Mouse (Mus musculus) urinary bladder, postnatal 36 days (tissue): ENCODE data around the gene Gm5767.
A peak's percentile ranks its signal among the peaks of the same experiment; 100 is the strongest.

Experiments used
- DNase-seq, 2 experiments: peaks; one replicate each; pipeline ENCODE4 v3.0.0; 2022; ENCODE audit warnings: low spot score in 2 of 2, mixed read lengths in 1 of 2

The Gm5767 gene

DNA sequence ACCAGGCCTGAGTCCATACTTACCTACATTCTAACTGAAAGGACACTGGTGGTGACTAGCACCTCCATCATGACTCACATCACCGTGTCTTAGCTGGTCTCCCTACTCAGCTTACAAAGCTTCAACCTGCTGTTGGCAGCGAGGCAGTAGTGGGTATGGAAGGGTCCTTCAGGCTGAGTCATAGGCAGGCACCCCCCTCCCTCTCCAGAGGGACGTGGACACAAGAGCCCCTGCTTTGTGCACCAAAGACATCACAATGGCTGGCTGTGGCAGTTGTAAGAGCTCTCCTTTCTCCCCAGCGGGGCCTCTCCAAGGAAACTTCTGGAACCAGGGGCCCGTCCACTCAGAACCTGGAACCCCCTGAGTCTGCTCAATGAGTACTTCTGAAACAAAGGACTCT lies at the start of gene Gm5767:
Gm5767 (plus strand) TSS at position 301 of the 400 bp plus-strand sequence.
- no peak for DNase-seq

DNA sequence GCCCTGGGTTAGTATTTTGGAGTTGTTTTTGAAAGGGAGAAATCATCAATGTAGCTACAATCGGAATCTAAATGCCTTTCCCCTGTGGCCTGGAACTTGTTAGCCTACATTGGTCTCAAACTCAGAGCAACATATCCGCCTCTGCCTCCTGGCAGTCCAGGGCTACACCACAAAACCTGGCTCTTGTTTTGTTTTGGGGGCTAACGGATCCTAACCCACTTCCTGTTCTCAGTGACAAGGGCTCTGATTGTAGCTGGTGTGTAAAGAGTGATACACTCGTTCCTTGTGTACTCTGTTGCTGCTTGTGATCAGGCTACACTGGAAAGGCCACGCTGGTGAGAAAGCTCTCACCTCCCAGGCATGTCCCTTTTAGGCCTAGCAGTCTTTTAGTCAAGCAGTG lies 49.1 kb upstream of the Gm5767 start:
- DNase-seq, result no peak

DNA sequence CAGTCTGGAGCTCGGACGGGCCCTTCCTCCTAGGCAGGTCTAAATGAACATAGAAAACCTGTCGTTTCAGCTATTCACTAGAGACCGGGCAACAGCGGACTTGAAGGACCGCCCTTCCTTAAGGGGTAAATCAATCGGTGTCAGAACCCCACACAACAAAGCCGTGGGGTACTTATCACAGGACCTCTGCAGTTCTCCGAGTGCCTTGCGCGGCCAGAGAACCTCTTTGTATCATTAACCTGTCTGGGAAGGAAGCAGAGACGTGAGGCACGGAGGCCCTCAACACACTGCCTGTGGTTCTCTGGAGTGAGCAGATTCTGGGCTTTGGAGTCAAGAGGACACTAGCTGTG lies 43.7 kb upstream of the Gm5767 start:
- DNase-seq, result no peak

DNA sequence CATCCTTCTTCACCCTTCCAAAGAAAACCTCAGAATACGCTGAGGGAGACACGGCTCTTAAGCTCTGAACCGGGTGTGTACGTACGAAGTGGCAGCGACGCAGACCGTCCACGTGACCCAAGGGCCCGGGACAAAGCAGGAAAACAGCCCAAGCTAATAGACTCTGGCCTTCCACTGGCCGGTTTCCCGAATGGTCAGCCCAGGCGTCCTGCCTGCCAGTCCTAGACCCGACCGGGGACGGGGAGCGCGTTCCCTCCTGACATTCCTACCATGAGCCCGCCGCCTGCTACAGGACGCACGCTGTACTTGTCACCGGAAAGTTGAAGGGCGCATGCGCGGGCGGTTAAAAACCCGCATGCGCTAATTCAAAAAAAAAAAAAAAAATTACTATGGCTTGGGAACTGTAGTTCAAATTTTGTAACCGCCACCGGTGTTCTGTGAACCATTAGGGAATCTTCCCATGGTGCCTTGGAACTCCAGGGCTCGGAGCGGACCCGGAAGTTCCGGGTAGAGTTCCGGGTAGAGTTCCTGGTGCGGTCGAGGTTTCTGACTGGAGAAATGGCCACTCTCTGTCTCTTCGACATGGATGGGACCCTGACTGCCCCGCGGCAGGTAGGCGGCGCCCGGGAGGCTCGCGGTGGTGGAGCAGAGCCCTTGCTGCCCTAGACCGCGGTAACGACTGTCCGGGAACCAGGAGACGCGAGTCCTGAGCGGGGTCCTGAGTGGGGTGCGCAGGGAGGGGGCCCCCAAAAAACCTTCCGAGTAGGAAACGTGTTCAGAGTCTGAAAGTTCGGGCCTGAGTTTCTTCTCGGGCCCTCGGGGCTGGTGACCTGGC lies 43.1 kb upstream of the Gm5767 start, which contains the start of the genes Pmm2 and Tmem186:
Pmm2 (plus strand) TSS at position 458 of the 835 bp plus-strand sequence.
Tmem186 (minus strand) TSS at position 496 of the 835 bp plus-strand sequence.
- peak; percentile 71 to 82 for DNase-seq

DNA sequence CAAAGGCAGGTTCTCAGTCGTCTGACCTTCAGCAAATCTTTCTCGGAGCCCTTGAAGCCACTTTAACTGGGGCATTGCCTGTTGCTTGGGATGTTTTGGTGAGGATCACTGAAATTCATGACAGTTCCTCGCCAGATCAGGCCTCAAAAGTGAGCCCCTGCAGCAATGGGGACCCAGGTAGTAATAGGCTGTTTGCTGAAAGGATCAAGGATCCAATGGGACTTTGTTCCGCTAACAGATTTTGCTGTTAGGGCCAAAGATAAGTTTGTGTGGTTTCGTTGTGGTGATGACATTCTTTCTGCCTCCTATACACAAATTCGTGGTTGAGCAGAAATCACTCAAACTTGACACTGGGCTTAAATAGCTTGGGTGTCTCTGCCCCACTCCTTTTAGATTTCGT lies 42.4 kb upstream of the Gm5767 start:
- DNase-seq, result no peak

DNA sequence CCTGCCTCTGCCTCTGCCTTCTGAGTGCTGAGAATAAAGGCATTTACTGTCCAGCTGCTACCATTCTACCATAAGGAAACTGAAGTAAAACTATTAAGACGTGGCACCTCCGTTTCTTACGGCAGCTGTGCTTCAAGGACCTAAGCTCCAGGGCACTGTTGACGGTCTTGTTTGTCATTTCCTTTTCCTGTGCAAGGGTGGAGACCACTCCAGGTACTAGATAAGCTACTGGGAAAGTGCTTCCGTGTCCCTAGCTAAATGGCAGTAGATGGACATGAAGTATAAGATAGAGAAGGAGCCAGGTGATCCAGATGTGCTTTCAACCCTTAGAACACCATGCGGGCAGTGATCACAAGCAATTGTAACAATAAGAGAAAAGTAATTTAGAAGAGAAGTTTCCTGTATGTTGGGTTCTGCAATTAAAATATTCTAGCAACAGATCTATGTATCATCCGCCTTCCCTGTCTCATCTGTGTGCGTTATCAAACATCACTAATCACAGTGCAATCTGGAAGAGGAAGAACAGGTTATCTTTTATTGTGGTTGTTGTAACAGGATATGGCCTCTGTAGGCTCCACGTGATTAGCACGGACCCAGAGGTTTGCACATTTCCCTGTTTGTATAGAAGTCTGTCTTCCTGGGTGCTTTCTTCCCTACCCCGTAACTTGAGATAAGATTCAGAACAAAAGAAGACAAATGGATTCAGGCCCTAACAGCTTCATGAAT lies 40.9 kb upstream of the Gm5767 start:
- no peak for DNase-seq

DNA sequence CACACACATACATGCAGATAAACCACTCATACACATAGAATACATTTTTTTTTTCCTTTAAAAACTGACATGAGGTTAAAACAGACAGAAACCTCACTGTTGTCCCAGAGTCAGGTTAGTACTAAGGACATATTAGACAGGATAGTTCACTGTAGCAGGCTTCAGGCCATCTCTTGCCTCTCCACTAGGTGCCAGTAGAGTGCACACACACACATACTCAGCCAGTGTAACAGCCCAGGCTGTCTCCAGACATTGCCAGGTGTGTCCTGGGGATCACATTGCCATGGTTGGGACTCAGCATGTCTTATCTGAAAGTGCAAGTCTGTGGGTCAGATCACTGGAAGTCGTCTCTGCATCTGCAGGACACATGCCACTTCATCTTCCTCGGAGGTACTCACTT lies 36.7 kb upstream of the Gm5767 start:
- no peak for DNase-seq

DNA sequence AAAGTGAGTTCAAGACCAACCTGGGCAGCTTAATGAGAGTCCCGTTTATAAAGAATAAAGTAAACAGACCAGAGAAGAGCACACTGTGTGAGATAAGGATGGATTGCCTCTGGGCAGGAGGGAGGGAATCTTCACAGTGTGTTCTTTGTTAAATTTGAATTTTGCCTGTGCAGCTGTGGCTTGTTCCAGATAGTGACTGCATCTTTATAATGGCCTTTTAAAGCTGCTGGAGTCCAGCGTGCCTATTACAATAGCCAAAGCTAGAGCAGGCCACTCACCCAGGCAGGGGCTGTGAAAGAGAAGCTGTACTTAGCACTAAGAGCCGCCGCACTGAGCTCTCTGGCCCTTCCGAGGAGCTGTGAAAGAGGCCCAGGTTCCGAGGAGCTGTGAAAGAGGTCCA lies 35.0 kb upstream of the Gm5767 start:
- no peak for DNase-seq

DNA sequence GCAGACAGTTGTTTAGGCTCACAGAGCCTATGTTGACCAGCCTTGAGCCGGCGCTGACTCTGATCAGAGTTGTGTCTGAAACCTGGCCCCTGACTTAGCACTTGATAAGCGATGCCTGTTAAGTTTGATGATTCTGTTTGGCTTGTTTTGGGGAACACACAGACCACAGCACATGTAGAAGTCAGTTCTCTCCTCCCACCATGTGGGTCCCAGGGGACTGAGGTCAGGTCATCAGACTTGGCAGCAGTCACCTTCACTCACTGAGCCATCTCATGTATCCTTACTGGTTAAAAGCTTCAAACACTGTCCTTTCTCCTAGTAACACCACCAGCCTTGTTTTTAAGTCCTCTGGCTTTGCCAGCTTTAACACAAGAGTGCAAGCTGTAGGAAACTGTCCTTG lies 30.6 kb upstream of the Gm5767 start:
- no peak for DNase-seq

DNA sequence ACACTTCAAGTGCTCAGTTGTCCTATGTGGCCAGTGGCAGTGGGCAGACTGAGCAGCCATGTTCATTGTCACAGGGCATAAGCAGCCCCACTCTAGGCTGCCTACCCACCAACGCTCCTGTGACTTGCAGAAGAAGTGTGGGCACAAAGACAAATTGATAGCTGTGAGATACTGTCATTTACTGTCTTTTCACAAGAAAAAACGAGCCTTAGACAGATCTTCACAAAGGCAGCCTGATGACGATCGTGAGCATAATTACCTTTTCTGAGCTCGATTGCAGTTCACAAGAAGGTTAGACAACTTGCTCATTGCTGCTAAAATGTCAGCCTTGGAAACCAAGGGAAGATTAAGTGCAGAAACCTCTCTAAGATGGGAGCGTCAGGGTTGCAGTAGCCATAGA lies 25.5 kb upstream of the Gm5767 start:
- DNase-seq, result no peak

DNA sequence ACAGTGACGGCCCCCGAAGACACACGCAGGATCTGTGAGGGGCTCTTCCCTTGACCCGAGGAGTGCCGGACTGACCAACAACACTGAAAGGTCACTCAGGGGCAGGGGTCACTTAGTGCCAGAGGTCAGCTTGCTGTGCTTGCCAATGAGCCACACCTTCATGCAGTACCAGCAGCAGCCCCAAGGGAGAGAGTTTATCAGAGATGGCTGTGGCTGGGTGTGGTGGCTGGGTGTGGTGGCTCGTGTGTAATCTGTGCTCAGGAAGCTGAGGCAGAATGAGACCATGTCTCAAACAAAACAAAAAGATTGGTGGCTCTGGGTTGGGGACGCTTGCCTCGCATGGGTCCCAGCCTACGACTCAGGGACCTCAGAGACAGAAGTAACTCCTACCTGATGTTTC lies 25.0 kb upstream of the Gm5767 start:
- no peak for DNase-seq

DNA sequence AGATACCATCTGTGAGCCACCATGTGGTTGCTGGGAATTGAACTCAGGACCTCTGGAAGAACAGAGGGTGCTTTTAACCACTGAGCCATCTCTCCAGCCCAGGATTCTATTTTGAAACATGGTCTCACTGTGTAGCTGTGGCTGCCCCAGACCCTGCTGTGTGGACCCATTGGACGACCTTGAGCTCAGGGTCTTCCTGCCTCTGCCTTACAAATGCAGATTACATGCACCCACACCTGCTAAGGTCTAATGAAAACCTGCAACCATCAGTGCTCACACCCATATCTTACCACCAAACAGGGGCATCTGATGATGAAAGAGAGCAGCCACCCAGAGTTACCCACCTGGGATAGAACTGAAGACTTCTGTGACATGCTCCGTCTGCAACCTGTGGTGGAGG lies 24.3 kb upstream of the Gm5767 start:
- DNase-seq, result no peak

DNA sequence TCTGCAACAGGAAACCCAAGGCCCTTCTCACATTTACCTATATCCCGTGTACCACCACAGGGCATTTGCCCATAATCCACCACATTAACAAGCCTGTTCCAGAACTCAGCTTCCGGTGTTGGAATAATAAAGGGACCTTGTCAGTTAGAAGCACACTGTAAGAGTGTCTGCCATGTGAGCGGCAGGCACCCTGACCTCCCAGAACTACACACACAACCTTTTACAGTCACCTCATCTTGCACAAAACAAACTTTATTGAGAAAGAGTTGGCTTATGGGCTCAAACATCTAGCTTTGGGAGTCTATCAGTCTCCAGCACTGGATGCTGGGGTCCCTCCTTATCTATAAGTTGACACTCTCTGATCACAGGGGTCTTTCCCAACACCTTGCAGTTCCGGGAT lies 22.2 kb upstream of the Gm5767 start:
- no peak for DNase-seq

DNA sequence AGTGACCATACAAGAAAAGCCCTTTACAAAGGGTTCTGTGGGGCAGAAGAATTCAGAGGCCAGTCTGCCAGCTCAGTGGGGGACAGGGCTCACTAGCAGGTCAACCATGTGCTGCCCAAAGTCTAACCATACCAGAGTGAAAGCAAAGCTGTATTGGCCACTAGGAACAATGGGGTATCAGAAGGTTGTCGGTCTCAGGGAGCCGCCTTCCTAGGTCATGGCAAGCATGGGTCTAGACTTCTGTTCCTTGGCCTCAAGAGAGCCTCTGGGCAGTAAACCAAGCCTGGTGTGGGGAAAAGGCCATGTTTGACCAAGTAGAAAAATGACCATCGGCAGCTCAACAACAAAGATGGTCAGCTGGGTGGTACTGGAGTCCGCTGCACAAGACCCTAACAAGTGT lies 21.8 kb upstream of the Gm5767 start:
- DNase-seq, result peak in 1 of 2 experiments; percentile 58

DNA sequence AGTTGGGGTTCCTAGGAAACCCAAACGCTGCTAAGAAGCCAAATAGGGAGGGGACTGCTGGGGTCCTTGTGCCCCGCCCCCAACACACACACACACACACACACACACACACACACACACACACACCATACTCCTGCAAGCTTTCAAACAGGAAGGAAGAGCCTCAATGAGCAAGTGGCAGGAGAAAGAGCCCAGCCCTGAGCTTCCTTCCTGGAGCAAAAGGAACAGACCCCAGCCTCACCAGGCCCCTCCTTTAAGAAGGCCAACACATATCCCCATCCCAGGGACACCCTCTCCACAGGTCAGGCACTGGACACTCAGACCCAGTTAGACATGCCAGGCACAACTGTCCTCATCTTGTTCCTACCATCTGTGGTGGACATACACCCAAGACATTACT lies 17.5 kb upstream of the Gm5767 start:
- DNase-seq, result no peak

DNA sequence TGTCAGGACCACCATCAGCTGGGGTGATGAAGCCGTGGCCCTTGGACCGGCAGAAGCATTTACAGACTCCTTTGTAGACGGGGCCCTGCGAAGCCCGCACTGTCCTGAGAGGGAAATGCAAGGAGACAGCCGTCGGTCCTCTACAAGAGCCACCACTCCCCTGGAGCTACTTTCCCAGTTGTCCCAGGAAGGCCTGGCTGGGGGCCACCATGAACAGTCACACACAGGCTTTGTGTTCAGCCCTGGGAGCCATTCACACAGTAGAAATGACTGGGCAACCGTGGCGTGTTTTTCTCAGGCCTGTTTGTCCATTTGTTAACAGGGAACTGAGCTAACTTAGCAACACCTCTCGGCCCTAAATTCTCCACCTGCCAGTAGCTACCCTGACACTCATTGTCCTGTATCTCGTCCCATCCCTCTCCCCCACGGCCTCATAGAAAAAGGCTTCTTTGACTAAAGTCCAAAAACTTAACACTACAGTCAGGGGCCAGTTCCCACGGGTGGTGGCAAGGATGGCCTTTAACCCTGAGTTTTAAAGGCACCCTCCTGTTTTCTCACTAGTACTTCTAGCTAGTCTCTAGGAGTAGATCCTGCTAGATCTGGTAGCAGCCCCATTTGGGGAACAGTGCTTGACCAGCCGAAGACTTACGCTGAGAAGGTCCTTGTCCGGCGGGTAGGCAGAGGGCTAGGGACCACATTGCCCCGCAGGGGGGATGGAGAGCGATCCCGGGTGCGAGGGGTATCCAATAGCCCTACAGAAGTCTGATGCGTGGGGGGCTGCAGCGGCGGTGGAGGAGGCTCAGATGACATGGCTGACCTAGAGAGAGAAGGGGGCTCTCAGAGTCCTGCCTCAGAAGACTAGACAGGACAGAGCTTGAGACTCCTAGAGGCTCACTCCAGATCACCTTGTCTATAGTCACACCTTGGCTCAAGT lies 16.7 kb upstream of the Gm5767 start:
- DNase-seq, result no peak

DNA sequence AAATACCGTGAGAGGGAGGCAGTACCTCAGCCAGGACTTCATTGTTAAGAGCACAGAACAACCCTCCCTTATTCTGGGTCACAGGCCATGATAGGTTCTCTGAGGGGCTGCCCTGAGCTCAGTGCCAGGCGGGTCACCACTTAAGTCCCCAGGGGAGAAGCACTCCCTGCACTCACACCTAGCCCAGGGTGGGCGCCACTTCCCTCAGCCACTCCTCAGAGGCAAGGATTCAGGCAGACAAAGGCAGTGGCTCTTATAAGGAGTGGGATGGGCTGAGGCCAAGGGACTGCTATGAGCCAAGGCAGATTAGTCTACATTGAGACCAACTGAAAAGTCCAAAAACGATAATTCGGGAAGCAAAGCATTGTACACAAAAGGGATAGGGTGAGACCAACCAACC lies 15.2 kb upstream of the Gm5767 start:
- no peak for DNase-seq

DNA sequence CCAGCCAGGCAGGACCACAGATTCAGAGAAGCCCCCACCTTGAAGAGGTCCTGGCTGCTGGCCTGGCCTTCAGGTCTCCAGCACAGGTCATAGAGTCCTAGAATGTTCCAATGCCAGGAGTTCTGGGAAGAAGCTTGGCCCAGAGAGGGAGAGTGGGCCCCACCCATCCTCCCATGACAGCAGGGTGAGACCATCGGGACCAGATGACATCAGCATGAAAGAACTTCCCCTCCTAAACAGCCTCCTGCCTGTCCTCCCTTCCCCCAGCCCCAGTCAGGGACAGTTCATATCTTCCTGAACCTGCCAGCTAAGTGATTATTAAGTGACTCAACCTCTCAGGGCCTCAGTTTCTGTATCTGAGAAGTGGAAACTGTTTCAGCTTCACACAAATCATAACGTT lies 14.1 kb upstream of the Gm5767 start:
- peak in 1 of 2 experiments; percentile 54 for DNase-seq

DNA sequence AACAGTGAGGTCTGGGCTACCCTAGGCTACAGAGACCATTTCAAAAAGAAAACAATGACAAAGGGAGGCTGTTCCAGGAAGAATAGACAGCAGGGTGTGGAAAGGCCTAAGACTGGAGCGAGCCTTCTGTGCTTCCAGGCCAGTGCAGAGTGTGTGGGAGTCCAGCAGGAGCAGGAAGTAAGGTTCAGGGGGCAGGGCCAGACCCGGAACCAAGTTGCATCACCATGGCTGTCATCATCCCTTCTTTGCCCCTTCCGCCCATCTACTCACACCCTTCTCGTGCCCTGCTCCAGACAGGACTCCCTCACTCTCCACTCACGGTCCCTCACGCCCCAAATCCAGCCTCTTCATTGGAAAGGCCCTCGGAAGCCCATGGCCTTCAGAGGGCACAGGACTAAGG lies 13.3 kb upstream of the Gm5767 start:
- peak in 1 of 2 experiments; percentile 40 for DNase-seq

DNA sequence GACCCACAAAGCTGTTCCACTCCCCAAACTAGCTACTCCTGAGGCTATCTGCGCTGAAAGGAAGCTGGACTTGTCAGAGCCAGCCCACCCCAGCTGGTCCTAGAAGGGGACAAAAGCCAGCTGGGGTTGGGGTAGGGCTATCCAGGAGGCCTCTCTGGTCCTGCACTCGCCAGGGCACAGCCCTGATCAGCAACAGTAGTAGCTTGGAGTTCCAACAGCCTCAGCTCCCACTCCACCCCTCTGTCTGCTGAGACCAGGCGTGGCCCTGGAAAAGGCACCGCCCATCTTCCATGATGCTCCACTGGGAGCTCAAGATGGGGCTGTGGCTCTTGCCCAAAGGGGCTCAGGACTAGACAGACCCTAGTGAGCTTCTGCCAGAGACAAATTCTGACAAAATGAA lies 12.8 kb upstream of the Gm5767 start:
- DNase-seq, result peak in 1 of 2 experiments; percentile 17

DNA sequence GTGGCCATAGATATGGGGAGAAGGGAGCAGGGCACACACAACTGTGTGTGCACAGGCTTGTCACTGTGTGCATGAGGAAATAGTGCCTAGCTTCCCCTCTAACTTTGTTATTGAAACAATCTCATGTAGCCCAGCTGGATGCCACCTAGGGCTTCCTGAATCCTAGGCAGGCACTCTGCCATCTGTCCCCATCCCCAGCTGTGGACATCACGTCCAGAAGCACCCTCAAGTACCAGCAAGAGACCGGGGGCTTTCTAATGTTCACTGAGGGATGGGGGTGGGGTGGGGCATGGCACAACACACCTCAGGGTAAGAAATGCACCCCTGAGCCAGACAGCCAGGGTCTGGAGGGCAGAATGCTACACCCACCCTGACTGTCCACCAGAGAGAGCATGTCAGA lies 12.2 kb upstream of the Gm5767 start:
- no peak for DNase-seq

DNA sequence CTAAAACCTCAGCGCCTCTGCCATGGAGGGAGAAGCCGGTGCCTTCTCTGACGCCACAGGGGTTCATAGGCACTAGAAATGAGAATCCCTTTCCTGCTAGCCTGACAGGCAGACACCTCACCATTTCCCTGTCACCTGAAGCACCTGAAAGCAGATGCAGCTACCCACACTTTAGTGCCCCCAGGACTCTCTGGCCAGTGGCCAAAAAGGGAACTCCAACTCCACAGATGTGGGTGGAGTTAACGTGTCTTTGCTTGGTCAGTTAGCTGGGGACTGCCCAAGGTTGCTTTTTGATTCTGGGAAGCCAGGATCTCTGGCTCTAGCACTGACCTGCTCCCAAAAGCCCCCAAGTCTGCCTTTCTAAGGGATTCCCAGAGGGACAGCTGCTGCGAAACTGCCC lies 11.1 kb upstream of the Gm5767 start:
- DNase-seq, result no peak
